Mouse (Mus musculus): ENCODE measurements around the gene Magi1.

GRCm38 (mm10) chr6:94253943-94254342 is 29.8 kb downstream of the Magi1 start:
- no peak for TF ChIP-seq CTCF (IDR thresholded peaks at IDR 0.05; ENCODE audit: low read depth, low read length)
- TF ChIP-seq POLR2A (IDR thresholded peaks at IDR 0.05; ENCODE audit: borderline replicate concordance, low read depth, low read length), result no peak

Measured in bone marrow macrophage, adult 2 months (primary cell).